Mouse (Mus musculus): Measurements from ENCODE around the gene Plekhg5. TPM values are rescaled to one million over a fixed set of nuclear protein-coding genes. Genes with fewer than 3 reads are reported as not detected.
A peak's percentile ranks its signal among the peaks of the same experiment; 100 is the strongest.

Gene Plekhg5
- total RNA-seq, 2 experiments from 2014 or later, result 74.0 to 84.0 TPM

DNA sequence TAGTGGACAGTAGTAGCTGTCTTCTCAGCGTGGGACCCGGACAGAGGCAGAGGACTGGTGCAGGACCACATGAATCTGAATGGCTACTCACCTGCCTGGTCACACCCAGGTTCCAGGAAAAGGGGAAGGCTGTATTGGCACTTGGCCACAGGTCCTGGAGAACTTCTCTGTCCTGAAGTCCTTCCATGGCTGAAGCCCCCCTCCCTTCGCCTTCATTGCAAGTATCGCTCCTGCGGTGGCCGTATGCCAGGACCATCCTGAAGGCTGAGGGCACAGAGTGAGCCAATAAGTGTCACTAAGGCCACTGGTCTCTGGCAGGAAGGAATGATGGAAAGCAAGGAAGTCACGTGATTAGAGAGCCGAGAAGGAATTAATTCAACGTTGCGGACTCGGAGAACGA, 21.9 kb downstream of the Plekhg5 start:
- intact Hi-C loops (cut with DNase I), result no loop called here
- no peak for DNase-seq (ENCODE audit: low spot score in 2 of 2)

DNA sequence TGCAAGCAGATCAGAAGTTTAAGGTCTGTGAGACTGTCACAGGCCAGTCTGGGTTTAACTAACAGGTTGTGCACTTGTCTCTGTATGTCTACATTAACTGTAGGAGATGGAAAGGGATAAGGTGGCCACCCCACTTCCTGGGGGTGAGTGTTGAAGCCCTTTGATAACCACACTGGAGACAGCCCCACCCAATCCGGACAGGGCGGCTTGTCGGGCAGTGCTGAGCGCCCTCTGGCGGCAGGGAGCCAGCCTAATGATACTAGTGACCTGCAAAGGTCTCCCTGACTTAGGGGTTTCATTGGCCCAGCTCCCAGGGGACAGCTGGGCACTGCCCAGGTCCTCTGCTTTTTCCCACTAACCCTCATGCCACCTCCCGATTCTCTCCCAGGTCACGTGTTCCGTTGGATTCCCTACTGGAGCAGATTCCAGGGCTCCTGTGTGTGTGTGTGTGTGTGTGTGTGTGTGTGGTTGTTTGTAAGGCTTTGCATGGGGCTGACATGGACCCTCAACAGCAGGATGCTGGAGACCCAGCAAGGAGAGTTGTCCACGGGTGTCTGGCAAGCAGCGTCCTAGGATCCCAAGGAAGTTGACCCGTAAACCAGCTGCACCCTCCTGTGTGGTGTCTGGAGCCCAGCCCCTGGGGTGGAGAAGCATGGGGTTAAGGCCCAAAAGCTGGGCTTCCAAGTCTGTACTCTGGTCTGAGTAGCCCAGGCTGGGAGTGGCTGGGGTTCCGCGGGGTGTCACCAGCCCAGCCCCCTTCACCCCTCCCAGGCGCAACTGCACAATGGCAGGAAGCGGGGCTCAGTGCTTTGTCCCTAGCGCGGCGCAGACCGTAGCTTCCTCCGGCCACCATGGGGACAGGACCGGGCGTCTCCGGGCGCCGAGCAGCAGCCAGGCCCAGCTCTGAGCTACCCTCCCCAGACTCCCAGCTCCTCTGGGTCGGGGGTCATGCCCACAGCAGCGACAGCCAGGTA, 23.9 kb downstream of the Plekhg5 start:
- intact Hi-C loops (cut with DNase I), result loop anchor here (5.0 kb wide), 1 partner anchor 59 kb away; the partner anchor contains the start of genes Nol9 and Tas1r1
- DNase-seq (ENCODE audit: low spot score in 2 of 2), result peak in 1 of 2 experiments; percentile 67

DNA sequence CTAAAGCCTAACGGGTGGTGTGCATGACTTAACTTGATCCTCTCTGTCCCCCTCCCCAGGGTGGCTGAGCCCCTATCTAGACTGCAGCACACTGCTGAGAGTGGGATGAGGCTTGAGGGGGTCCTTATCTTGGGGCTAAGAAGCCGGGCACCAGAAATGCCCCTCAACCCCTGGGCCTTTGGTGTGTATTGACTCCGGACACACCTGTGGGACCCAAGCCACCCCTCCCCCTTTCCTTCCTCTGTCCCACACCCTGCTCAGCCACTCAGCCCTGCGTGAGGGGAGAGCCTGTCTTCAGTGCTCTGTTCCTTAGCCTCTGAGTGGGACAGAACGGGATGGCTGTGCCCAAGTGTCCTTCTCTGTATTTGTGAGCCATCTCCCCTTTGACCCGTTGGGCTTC, 24.6 kb downstream of the Plekhg5 start:
- no peak for DNase-seq (ENCODE audit: low spot score in 2 of 2)
- intact Hi-C loops (cut with DNase I), result loop anchor here (5.0 kb wide), 1 partner anchor 60 kb away; the partner anchor contains the start of genes Nol9 and Tas1r1

DNA sequence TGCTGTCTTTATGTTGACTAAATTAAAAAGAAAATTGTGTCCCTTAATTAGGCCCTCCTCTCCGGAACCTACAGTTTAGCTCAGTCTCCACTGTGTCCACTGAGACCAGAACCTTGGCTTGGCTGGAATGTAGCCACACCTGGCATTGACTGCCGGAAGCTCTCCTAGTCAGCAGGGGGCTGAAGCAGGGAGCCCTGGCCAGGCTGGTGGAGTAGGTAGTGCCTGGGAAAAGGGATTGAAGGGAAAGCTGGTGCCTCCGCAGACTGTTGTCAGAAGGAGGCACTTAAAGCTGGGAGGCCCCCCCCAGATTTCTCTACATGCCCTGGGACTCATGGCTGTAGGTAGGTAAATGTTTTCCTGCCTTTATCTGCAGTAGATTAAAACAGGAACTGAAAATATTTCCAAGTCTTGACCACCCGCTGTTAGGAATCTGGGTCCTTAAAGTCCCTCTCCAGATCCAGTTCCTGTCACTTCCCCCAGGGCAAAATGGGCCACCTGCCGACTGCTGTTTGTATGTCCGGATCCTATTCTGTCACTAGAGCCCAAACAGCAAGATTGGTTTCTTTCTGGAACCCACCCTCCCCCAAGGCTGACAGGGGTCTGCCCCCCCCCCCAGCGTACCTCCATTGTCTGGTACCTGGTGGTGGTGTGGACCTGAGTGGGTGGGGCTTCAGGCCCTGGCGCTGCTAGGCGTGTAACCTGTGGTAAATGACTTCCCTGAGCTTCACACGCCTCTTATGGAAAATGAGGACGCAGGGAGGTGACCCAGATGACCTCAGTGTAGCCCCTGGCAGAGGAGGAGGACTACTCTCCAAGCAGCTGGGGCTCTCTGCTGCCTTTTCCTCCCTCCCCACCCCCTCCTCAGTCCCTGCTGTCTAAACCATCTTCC, 25.9 kb downstream of the Plekhg5 start:
- intact Hi-C loops (cut with DNase I), result loop anchor here (5.0 kb wide), 1 partner anchor 61 kb away; the partner anchor contains the start of genes Nol9 and Tas1r1
- no peak for DNase-seq (ENCODE audit: low spot score in 2 of 2)

DNA sequence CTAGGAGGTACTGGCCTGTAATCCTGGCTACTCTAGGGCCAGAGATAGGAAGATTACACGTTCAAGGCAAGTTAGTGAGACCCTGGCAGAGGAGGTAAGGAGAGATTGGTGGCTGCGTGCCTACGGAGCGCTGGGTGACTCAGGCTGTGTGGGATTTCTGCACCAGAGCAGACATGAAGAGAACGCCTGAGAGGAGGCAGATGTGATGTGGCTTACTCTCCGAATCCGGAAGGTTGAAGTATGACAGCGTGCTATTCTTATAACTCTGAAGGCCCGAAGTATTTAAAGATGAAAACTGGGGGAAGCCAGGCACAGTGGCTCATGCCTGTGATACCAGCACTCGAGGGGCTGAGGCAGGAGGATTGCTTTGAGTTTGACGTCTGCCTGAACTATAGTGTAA, 28.2 kb downstream of the Plekhg5 start:
- peak; percentile 75 to 88 for DNase-seq (ENCODE audit: low spot score in 2 of 2)

DNA sequence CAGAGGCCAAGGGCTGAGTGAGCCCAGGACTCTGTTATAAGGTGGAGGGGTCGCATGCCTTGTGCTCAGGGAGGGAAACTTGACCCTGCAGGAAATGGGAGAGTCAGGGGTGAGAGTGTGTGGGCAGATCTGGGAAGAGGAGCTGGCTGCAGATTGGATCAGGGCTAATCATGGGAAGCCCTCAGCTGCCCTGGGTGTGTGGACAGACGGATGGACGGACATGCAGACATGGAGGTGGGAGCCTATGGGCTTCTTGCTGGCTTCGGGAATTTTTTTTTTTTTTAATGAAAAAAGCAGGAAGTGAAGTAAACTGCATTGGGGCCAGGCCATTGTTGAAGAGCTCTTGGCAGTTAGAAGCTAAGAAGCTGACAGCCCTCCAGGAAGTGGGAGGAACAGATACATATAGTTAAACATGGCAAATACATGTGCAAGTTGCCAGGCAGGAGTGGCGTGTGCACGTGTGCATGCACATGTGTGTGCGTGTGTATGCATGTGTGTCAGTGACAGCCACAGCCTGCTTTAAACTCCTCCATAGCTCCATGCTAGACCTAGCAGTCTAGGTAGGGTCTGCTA, 28.9 kb downstream of the Plekhg5 start:
- peak in 1 of 2 experiments; percentile 82 for DNase-seq (ENCODE audit: low spot score in 2 of 2)
- intact Hi-C loops (cut with DNase I), result no loop called here

More for the DNA sequence above, 28.2 kb downstream of the Plekhg5 start:
- intact Hi-C loops (cut with DNase I), result no loop called here

DNA sequence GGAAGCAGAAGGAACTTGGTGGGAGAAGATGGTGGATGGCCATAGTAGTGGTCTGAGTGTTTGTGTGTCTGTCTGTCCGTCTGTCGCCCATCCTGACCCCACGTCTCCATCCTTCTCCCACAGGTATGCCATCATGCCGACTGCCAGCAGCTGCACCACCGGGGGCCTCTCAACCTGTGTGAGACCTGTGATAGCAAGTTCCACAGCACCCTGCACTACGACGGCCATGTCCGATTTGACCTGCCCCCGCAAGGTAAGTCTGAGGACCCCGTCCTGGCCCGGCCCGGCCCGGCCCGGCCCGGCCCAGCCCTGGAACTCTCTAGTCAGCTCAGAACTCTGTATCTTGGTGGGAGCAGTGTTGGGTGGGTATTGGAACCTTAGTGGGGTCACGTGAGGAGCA, 29.6 kb downstream of the Plekhg5 start:
- DNase-seq (ENCODE audit: low spot score in 2 of 2), result no peak
- intact Hi-C loops (cut with DNase I), result no loop called here

DNA sequence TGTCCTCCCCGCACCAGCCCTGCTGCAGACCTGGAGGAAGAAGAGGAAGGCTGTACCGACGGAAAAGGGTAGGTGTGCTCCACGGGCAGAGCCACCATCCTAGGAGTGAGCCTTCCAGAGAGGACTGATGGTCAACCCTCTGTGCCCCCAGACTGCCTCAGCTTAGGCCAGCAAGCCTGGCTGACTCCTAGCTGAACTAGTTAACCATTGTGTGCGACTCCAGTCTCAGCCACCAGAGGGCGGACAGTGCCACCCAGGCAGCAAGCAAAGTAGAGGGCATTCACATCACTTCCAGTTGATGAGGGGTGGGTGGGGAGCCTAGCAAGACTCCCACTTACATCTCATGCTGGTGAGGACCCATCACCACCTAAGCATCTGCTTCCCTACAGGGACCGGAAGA, 30.7 kb downstream of the Plekhg5 start:
- intact Hi-C loops (cut with DNase I), result no loop called here
- DNase-seq (ENCODE audit: low spot score in 2 of 2), result peak; percentile 80 to 84

DNA sequence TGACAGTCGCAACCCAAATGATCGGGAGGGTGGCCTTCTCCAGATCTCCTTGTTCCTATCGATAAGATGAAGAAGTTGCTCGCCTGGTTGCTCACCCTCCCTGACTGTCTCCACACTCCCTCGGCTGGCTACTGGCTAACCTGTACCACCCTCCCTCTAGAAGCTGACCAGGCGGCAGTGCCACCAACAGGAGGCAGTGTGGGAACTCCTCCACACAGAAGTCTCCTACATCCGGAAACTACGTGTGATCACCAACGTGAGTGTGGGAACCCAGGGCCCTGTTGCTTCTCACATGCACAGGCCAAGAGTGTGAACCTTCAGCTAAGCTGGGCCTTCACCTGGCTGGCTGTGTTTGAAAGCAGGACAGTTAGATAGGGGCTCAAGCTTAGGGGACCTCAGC, 34.4 kb downstream of the Plekhg5 start:
- no peak for DNase-seq (ENCODE audit: low spot score in 2 of 2)
- intact Hi-C loops (cut with DNase I), result no loop called here

DNA sequence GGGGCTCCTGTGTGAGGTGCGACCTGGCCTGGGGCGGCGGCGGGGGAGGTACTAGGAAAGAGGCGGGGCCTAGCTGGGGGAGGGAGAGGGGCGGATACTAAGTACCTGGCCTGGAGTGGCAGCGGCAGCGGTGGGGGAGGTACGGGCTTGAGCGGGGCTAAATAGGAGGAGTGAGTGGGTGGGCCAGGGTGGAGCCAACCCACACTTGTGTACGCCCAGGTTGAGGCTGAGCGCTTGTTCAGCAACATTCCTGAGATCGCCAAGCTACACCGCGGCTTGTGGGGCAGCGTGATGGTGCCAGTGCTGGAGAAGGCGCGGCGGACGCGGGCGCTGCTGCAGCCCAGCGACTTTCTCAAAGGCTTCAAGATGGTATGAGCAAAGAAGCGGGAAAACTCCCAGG, 35.2 kb downstream of the Plekhg5 start:
- no peak for DNase-seq (ENCODE audit: low spot score in 2 of 2)
- intact Hi-C loops (cut with DNase I), result no loop called here

DNA sequence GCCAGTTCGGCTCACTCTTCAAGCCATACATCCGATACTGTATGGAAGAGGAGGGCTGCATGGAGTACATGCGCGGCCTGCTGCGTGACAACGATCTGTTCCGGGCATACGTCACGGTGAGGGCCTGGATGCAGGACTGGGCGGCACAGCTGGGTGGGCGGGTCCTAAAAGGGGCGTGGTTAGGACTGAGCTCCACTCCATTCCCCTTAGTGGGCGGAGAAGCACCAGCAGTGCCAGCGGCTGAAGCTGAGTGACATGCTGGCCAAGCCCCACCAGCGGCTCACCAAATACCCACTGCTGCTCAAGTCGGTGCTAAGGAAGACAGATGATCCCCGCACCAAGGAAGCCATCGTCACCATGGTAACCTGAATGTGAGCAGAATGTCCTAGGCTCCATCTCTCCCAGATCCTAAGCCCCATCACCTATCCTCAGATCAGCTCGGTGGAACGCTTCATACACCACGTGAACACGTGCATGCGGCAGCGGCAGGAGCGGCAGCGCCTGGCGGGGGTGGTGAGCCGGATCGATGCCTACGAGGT, 35.7 kb downstream of the Plekhg5 start:
- peak; percentile 69 to 82 for DNase-seq (ENCODE audit: low spot score in 2 of 2)
- intact Hi-C loops (cut with DNase I), result no loop called here

DNA sequence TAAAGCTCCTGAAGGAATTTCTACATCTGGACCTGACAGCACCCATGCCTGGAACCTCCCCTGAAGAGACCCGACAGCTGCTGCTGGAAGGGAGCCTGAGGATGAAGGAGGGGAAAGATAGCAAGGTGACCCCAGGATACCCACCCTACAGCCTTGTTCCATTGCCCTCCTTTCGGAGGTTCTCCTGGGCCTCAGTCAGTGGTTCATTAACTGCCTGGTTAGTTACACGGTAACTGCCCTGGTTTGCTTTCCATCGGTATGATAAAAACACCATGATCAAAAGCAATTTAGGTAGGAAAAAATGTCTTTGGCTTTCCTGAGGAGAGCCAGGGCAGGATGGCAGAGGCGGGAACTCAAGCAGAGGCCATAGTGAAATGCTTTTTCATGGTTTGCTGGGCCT, 36.4 kb downstream of the Plekhg5 start:
- no peak for DNase-seq (ENCODE audit: low spot score in 2 of 2)
- intact Hi-C loops (cut with DNase I), result no loop called here

DNA sequence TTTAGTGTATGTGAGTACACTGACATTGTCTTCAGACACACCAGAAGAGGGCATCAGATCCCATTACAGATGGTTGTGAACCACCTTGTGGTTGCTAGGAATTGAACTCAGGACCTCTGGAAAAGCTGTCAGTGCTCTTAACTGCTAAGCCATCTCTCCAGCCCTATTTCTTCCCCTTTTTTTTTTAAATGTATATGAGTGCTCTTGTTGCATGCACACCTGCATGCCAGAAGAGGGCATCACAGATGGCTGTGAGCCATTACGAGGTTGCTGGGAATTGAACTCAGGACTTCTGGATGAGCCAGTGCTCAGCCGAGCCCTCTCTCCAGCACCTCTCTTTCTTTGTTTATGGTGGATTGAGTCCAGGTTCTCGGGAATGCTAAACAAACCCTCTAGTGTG, 37.2 kb downstream of the Plekhg5 start:
- intact Hi-C loops (cut with DNase I), result no loop called here
- no peak for DNase-seq (ENCODE audit: low spot score in 2 of 2)

DNA sequence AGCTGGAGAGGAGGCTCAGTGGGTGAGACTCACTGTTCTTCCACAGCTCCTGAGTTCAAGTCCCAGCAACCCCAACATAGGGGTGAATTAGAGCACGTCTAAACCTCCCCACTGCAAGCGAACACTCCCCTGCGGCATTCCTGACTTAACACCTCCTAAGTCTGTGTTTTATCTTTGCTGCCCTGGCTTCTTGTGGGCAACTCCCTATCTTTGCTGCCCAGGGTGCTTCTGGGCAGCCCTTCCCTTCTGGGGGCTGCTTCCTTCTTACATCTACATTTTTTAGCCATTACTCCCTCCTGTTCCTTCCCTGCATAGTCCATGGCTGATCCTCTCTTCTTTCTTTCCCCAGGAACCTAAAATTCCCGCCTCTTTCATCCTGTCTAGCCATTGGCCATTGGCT, 38.4 kb downstream of the Plekhg5 start:
- no peak for DNase-seq (ENCODE audit: low spot score in 2 of 2)
- intact Hi-C loops (cut with DNase I), result no loop called here

DNA sequence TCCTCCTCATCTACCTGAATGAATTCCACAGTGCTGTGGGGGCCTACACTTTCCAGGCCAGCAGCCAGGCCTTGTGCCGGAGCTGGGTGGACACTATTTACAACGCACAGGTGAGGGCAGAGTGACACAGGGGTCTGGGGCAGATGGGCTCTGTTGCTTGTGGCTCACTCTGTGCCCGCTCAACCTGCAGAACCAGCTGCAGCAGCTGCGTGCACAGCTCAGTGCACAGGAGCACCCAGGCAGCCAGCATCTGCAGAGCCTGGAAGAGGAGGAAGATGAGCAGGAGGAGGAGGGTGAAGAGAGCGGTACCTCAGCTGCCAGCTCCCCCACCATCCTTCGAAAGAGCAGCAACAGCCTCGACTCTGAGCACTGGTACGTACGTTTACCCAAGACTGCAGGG, 40.0 kb downstream of the Plekhg5 start:
- intact Hi-C loops (cut with DNase I), result no loop called here

DNA sequence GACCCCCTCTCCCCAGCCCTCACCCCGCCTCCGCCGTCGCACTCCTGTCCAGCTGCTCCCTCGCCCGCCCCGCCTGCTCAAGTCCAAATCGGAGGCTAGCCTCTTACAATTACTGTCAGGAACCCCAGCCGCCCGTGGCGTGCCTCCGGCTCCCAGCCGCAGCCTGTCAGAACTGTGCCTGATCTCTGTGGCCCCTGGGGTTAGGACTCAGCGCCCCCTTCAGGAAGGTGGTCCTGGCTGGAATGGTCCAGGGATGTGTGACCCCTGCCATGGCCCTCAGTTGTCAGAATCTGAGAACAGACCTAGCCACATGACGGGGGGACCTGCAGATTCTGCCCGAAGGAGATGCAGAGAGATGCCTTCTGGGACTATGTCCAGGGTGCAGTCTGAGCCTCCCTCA, 41.8 kb downstream of the Plekhg5 start:
- DNase-seq (ENCODE audit: low spot score in 2 of 2), result no peak
- intact Hi-C loops (cut with DNase I), result no loop called here

More for the DNA sequence above, 40.0 kb downstream of the Plekhg5 start:
- DNase-seq (ENCODE audit: low spot score in 2 of 2), result no peak

DNA sequence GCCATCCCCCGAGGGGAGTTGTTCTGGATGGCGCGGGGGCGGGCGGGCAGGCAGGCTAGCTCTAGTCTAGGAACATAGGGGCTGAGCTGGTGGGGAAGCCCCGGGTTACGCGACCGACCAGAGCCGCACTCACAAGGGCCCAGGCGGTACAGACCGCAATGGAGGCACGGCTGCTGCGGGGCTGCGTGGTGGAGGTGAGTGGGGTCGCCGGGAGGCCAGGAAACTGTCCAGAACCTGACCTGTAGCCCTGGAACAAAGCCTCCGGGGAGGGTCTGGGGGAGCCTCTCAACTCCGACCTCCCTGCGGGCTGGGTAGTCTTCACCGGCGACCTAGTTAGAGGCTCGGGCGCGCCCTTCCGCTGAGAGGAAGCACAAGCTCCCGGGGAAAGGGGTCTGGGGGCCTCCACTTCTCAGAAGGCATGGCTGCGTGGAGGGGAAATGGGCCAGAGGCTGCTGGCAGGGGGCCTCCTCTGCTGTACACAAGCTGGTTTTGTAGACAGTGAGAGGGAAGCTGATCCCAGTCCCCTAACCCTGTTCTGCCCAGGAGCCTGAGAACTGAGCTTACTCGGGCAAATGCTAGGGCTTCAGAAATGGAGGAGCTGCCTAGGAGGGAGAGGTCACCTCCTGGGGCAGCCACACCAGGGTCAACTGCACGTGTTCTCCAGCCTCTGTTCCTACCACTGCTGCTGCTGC, 43.8 kb downstream of the Plekhg5 start, which contains the start of gene Tnfrsf25:
Gene Tnfrsf25, plus strand, starts transcription at position 14 of the 692 bp plus-strand sequence.
- DNase-seq (ENCODE audit: low spot score in 2 of 2), result no peak
- intact Hi-C loops (cut with DNase I), result no loop called here

DNA sequence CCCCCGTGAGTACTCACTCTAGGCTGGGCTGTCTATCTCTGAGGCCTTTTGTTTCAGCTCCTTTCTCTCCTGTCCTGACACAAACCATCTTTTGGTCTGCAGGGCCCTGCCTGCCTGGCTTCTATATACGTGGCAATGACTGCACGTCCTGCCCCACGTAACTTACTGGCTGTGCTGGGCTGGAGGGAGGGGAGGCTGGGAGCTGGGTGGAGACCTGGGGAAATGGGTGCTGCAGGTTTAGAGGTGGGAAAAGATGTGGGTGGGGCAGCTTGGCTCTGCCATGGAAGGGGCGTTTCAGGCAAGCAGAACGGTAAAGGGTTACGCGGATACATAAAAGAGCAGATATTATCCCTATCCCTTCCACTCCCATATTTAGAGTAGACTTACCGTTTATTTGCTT, 45.2 kb downstream of the Plekhg5 start:
- intact Hi-C loops (cut with DNase I), result no loop called here
- no peak for DNase-seq (ENCODE audit: low spot score in 2 of 2)
